Mouse (Mus musculus) NIH3T3 (cell line): Measurements from ENCODE around the gene Smtn.

ENCODE experiments used
- DNase-seq: peaks from one replicate; pipeline ENCODE4 v3.0.0-alpha.2; 2012; ENCODE audit warnings: low read depth

Smtn gene

DNA sequence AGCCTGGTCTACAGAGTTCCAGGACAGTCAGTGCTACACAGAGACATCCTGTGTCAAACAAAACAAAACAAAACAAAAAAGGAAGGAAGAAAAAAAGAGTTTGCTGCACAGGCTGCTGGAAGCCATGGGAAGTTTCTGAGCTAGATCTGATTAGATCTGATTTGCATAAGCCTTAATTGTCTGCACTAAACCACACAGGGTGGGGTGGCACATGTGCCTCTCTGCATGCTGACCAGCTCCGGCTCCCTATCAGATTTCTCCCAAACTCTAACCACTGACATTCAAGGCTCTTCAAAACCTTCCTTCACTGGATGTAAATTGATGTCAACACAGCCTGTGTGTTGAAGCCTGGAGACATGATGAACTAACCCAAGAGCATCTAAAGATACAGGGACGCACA lies 6.6 kb upstream of the Smtn start:
- no peak for DNase-seq

DNA sequence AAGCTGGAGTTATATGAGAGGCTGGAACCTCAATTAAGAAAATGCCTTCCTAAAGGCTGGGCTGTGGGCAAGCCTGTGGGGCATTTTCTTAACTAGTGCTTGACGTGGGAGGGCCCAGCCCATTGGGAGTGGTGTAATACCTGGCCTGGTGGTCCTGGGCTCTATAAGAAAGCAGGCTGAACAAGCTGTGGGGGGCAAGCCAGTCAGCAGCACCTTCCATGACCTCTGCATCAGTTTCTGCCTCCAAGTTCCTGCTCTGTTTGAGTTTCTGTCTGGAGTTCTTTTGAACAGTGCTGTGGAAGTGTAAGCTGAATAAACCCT lies 5.8 kb upstream of the Smtn start:
- DNase-seq: no peak

DNA sequence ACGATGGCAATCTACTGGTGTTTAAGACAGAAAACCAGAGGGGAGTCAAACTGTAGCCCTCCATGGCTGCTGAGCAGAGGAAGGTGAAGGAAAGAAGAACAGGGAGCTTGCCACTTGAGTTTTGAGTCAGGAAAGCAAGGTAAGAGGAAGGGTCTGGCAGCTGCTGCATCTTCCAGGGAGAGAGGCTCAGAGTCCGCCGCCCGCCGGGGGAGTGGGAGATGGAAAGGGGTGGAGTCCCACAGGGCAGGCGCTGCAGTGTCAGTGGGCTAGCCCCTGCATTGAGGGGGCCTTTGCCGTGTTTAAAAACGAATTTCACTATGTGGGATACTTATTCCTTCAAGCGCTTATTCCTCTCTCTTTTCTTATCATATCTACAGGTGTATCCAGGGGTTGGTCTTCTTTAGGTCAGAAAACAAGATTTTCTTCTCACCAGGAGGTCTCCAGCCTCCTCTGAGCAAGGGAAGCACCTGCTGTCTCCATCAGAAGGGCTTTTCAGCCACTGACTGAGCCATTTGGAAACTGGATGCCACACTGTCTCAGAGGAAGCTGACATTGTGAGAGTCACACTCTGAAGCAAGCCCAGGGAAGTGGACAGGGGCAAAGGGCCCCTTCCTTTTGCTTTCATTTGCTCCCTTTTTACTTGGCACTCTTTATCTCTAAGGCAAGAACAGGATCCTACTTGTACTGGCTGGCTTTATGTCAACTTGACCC lies 5.3 kb upstream of the Smtn start:
- DNase-seq: no peak

- no peak for DNase-seq
These were observed 4.0 kb upstream of the Smtn start for GRCm38 (mm10) chr11:3544409-3544808.

- peak; percentile 93 for DNase-seq
These were observed 2.6 kb upstream of the Smtn start for GRCm38 (mm10) chr11:3543001-3543400.

- no peak for DNase-seq
These were observed 1.5 kb upstream of the Smtn start for GRCm38 (mm10) chr11:3541932-3542331.

- DNase-seq: peak; percentile 60
These were observed 601 bp downstream of the Smtn start for GRCm38 (mm10) chr11:3539826-3540196.

GRCm38 (mm10) chr11:3539111-3539825 lies 1.1 kb downstream of the Smtn start:
- DNase-seq: peak; percentile 97

- DNase-seq: peak; percentile 41
These were observed 2.1 kb downstream of the Smtn start for GRCm38 (mm10) chr11:3538341-3538740.

GRCm38 (mm10) chr11:3537711-3538110 lies 2.7 kb downstream of the Smtn start:
- DNase-seq: no peak

GRCm38 (mm10) chr11:3536745-3537333 lies 3.6 kb downstream of the Smtn start:
- DNase-seq: no peak

DNA sequence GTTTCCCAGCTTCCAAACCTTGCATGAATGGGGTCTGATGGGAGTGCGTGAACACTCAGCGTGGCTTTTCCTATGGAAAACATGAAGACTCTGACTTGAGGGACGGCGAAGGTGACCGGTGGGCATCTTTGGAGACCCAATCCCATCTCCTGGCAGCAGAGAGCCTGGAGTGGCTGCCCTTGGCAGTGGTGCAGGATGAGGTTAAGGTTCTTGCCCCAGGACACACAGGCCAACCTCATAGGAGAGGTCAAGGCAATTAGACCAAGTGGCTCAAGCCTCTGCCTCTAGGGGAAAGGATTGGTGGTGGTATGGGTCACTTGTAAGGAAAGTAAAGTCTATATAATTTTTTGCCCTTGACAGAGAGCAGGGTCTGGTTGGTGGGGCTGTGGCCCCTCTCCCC lies 4.3 kb downstream of the Smtn start:
- no peak for DNase-seq

DNA sequence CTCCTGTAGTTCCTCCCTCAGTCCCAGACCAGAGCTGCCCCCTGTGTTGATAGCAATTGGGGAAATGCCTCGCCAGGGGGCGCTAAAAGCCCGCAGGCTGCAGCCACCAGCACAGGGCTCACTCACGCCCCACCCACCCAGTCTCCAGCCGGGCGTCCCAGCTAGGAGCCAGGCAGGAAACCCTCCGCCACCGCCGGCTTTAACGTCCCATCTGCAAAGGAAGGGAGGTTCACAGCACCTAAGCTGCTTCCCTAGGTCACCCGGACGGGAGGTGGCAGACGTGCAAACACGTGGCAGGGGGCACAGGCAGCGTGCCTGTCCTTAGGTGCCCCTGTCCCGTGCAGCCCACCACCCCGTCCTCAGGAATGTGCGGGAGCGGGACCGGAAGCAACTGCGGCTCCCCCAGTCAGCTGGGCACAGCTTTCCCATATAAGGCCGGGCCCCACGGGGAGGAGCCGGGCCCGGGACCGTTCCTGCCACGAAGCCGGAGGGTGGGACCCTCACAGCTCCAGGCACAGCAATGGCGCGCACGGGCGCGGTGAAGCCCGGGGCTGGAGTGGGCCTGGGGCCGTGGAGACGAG lies 4.9 kb downstream of the Smtn start:
- peak; percentile 98 for DNase-seq

GRCm38 (mm10) chr11:3534956-3535355 lies 5.5 kb downstream of the Smtn start:
- DNase-seq: no peak

DNA sequence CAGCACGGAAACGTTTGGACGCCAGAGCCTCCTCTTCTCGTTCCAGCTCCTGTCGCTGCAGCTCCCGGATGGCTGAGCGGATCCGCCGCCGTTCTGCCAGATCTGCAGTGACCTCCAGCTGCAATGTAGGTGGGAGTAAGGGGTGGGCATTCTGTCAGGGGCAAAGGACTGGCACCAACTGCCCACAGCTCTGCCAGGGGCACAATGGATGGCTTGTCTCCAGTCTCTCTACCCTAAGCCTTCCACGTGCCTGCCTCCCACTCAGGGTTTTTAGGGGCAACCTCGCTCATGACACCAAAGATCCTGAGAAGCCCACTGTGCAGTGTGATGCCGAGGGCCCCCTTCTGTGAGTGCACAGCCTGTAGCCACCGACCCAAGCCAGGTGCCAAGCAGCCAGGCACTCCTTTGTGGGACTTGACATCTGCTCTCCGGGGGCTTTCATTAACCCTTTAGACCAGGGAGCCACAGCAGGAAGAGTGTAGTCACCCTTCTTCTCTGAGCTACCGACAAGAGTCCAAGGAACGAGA lies 6.9 kb downstream of the Smtn start:
- DNase-seq: no peak

DNA sequence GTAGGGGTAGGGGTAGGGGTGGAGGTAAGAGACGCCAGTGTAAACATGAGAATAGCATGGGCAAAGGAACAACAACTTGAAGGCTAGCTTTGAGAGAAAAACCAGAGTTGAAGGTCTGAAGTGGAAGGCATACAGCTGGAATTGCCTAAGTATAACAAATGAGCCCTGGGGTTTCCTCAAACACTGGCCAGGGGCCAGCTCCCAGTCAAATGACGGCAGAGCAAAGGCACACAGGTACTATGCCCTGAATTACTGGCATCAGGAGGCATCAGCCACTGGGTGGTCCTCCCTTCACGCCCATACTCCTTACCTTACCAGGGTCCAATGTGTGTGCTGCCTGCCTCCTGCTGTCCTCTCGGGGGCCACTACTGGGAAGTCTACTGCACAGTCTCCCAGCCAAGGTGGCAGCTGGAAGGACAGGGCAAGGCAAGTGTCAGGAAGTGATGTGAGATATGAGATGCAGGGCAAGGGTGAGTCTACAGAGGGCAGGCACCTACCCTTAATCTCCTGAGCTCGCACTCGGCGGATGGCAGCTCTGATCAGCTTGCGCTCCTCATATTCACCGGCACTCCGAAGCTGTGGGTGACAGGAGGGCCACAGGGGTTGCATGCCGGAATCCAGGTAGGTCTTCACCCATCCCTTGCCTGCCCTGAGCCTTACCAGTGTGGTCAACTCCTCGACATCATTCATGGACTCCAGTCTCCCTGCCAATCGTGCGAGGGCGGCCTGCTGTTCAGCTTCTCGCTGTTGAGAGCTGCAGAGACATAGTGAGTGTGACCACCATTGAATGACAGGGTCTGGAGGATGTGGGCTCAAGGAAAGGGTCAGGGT lies 8.1 kb downstream of the Smtn start:
- no peak for DNase-seq

DNA sequence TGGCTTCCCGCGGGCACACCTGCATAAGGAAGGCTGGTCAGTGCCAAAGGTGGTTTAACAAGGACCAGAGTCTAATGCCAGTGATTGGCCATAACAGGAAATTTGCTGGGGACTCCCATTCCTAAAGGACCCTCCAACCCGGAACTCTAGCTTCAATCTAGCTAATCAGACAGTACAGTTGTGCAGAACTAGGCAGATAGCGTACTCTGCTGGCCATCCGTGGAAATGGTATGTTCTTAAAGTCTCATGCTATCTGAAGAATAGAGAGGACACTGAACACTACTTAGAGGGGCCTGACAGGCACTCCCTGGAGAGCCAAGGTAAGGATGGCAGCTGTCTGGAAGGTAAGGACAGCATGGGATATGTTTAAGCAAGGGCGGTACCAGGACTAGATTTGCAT lies 8.8 kb downstream of the Smtn start:
- DNase-seq: no peak

DNA sequence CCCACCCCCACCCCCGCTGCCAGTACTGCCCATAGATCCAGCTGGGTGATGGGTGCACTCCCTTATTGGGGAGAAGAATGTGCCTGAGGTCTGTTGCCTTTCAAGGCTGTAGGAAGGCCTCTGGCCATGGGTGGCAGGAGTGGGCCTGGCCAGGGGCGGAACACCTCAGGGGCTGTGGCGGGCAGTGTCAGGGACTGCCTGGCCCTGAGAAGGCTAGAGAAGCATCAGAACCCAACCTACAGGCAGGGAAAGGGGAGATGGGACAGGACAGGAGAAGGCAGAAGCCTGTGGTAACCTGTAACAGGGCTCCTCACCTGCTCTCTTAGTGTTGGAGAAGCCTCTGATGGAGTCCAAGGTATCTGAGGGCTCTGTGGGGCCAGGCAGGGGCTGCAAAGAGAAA lies 9.7 kb downstream of the Smtn start:
- no peak for DNase-seq

GRCm38 (mm10) chr11:3529476-3530252 lies 10.7 kb downstream of the Smtn start:
- no peak for DNase-seq

GRCm38 (mm10) chr11:3528208-3528607 lies 12.2 kb downstream of the Smtn start:
- no peak for DNase-seq

DNA sequence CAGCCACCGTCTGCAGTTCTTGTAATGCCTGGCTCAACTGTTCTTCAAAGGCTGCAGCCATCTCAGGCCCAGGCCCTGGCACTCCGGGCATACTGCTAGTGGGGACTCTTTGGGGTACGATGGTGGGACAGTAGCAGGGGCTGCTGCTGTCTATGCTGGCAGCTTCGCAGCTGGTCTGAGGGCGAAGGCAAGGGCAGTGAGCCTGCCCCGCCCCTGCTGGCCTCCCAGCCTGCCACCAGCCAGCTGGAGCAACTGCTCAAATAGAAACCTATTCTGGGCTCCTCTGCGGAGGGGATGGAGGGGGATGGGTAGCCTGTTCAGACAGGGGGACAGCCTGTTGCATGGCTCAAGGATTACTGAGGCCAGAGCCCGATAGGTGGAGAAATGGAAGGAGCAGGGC lies 12.6 kb downstream of the Smtn start:
- DNase-seq: no peak
